Mouse (Mus musculus) neutrophil, adult 5-6 weeks (primary cell): Measurements from ENCODE around the gene Tef. TPM values are rescaled to one million over a fixed set of nuclear protein-coding genes. Genes with fewer than 3 reads are reported as not detected.
A peak's percentile ranks its signal among the peaks of the same experiment; 100 is the strongest.

ENCODE experiments used
- ATAC-seq: fragments of 151-379, 151-347 bp; 2 replicates; pipeline ENCODE4 v1.8.0; 2017; ENCODE audit warnings: mild to moderate bottlenecking, moderate TSS enrichment; ENCODE audit not compliant: insufficient number of reproducible peaks, poor library complexity, low FRiP score, severe bottlenecking; ENCODE audit errors: extremely low read depth
- total RNA-seq: library from RNA; stranded (forward); fragments of 200-1000 nt; gene quantifications from 2 replicates; pipeline ENCODE4 v1.2.3, GENCODE M21; 2017

Gene Tef
- total RNA-seq, 1 experiment from 2014 or later = 29.4 TPM

- no peak for ATAC-seq
Measured at GRCm38 (mm10) chr15:81814716-81815370, 12.6 kb downstream of the Tef start.

- no peak for ATAC-seq
Measured at GRCm38 (mm10) chr15:81818404-81818803, 16.2 kb downstream of the Tef start.

- no peak for ATAC-seq
Measured at GRCm38 (mm10) chr15:81822631-81823030, 20.4 kb downstream of the Tef start.

GRCm38 (mm10) chr15:81824832-81825231, 22.6 kb downstream of the Tef start:
- no peak for ATAC-seq

GRCm38 (mm10) chr15:81828426-81829207, 26.4 kb downstream of the Tef start:
- ATAC-seq = no peak

- no peak for ATAC-seq
Measured at GRCm38 (mm10) chr15:81829208-81829580, 27.0 kb downstream of the Tef start.

- ATAC-seq = no peak
Measured at GRCm38 (mm10) chr15:81830530-81830929, 28.3 kb downstream of the Tef start.

- peak; percentile 94 for ATAC-seq
Measured at GRCm38 (mm10) chr15:81831136-81831825, 29.1 kb downstream of the Tef start.

GRCm38 (mm10) chr15:81832219-81832618, 30.0 kb downstream of the Tef start:
- no peak for ATAC-seq

- ATAC-seq = no peak
Measured at GRCm38 (mm10) chr15:81833481-81833880, 31.3 kb downstream of the Tef start.

GRCm38 (mm10) chr15:81834171-81834841, 32.1 kb downstream of the Tef start:
- no peak for ATAC-seq

- ATAC-seq = no peak
Measured at GRCm38 (mm10) chr15:81835007-81835880, 33.0 kb downstream of the Tef start.

- ATAC-seq = peak; percentile 23; the same call in 1 of the 2 replicates
Measured at GRCm38 (mm10) chr15:81836124-81836821, 34.1 kb downstream of the Tef start.

- ATAC-seq = no peak
Measured at GRCm38 (mm10) chr15:81836966-81837920, 35.0 kb downstream of the Tef start.

GRCm38 (mm10) chr15:81838554-81839235, 36.5 kb downstream of the Tef start:
- ATAC-seq = no peak

GRCm38 (mm10) chr15:81839634-81840033, 37.4 kb downstream of the Tef start:
- no peak for ATAC-seq
